Mouse (Mus musculus): ENCODE data around the gene Adipor1. TPM values are rescaled to one million over a fixed set of nuclear protein-coding genes. Genes with fewer than 3 reads are reported as not detected.

The Adipor1 gene
- total RNA-seq, 2 experiments from 2014 or later = 158 to 166 TPM

DNA sequence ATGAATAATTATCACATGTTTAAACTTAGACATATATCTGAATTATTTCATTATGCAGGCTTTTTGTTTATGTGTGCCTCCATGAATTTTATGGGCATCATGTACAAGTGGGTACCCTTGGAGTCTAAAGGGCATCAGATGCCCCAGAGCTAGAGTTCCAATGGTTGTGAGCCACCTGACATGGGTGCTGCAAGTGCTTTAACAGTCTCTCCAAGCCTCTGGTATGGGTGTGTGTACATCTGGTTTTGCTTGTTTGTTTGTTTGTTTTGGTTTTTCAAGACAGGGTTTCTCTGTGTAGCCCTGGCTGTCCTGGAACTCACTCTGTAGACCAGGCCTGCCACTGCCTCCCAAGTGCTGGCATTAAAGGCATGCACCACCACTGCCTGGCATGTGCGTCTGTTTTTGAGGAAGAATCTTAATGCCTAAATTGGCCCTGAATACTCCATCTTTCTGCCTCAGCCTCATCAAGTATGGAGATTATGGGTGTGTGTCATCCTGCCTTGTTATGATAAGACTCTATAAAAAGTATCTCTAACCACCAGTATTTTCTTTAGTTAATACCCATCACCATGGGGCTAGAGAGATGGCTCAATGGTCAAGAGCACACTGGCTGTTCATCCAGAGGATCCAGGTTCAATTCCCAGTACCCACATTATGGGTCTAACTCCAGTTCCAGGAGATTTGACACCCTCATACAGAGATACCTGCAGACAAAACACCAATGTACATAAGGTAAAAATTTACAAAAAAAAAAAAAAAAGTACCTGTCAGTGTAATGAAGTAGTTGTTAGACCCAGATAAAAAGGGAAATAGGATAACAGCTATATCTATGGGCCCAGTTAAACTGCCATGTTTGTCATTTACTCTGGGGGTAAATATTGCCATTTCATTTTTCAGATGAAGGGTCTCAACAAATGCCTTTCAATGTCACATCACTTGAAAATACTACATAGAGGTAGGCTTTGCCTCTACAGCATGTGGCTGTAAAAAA, 45.4 kb downstream of the Adipor1 start:
- DNase-seq = no peak
- intact Hi-C loops (cut with DNase I) = no loop called here

Other genes starting within 250 kb of the Adipor1 start
- gene Chil1, start 233.2 kb upstream of the Adipor1 start, total RNA-seq (2021) = 1 to 10 TPM in 1 of 2 experiments, under 1 TPM in 1; 0.64 to 1.8 TPM
- gene Mybph, start 221.9 kb upstream of the Adipor1 start, total RNA-seq (2021) = 100 to 1,000 TPM; 547 to 589 TPM
- gene Adora1, start 179.9 kb upstream of the Adipor1 start, total RNA-seq (2021) = under 1 TPM; 0.33 to 0.59 TPM
- 10 to 100 TPM; 20.1 to 20.9 TPM for gene Myog, start 125.4 kb upstream of the Adipor1 start, total RNA-seq (2021)
- 1 to 10 TPM in 1 of 2 experiments, under 1 TPM in 1; 0.99 to 1.2 TPM for gene Ppfia4, start 82.5 kb upstream of the Adipor1 start, total RNA-seq (2021)
- gene Tmem183a, start 53.4 kb upstream of the Adipor1 start, total RNA-seq (2021) = 10 to 100 TPM; 11.6 to 16.9 TPM
- gene 4933406M09Rik, start 29.4 kb upstream of the Adipor1 start, total RNA-seq (2021) = not detected
- gene Cyb5r1, start 9.8 kb upstream of the Adipor1 start, total RNA-seq (2021) = 10 to 100 TPM; 76.6 to 96.3 TPM
- gene Klhl12, start 40.2 kb downstream of the Adipor1 start, total RNA-seq (2021) = 10 to 100 TPM; 14.4 to 15.1 TPM
- 1 to 10 TPM; 5.1 to 5.5 TPM for gene Rabif, start 79.3 kb downstream of the Adipor1 start, total RNA-seq (2021)
- gene Mgat4e, start 134.3 kb downstream of the Adipor1 start, total RNA-seq (2021) = not detected
- gene Kdm5b, start 144.8 kb downstream of the Adipor1 start, total RNA-seq (2021) = 10 to 100 TPM in 1 of 2 experiments, 1 to 10 TPM in 1; 9.2 to 11.1 TPM
- gene Syt2, start 231.3 kb downstream of the Adipor1 start, total RNA-seq (2021) = not detected